Mouse (Mus musculus): ENCODE measurements at regions not wholly inside any gene's neighbourhood (a gene's known extent, or its start where the extent isn't known, plus 50 kb on each side); places are given as distances from the start of the nearest gene placed in this dataset.

DNA sequence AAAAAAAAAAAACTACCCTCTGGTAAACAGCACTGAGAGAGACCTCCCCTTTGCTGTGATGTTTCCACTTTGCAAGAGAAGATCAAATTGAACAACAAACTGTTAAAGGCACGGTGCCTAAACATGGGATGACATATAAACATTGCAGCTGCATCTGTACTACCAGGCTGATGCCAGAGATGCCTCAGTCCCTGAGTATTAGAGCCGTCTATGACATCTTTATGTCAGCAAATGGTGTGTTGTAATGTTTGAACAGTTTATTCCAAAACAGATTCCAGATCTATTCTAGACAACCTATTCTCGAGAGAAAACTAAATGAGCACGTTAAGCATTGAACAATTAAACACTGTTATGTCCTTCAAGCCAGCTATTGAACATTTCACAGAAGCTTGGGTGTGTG, 381.8 kb upstream of the Npvf start:
- TF ChIP-seq CTCF (IDR thresholded peaks at IDR 0.05; ENCODE audit: low read depth, low read length) (no peak), POLR2A (IDR thresholded peaks at IDR 0.05; ENCODE audit: borderline replicate concordance, low read depth, low read length) (no peak)

Data from bone marrow macrophage, adult 2 months (primary cell).